Mouse (Mus musculus): ENCODE data around the gene Slc44a3.

- TF ChIP-seq CTCF (IDR thresholded peaks at IDR 0.05; ENCODE audit: low read depth) (no peak), EP300 (IDR thresholded peaks at IDR 0.05; ENCODE audit: low read depth) (no peak)
These were observed 102.7 kb downstream of the Slc44a3 start for GRCm38 (mm10) chr3:121429469-121429868.
